Mouse (Mus musculus): Measurements from ENCODE around the gene Gm26661. TPM values are rescaled to one million over a fixed set of nuclear protein-coding genes. Genes with fewer than 3 reads are reported as not detected.

Gm26661 gene
- not detected in 4 replicates for total RNA-seq (2023; ENCODE audit: inconsistent age)

DNA sequence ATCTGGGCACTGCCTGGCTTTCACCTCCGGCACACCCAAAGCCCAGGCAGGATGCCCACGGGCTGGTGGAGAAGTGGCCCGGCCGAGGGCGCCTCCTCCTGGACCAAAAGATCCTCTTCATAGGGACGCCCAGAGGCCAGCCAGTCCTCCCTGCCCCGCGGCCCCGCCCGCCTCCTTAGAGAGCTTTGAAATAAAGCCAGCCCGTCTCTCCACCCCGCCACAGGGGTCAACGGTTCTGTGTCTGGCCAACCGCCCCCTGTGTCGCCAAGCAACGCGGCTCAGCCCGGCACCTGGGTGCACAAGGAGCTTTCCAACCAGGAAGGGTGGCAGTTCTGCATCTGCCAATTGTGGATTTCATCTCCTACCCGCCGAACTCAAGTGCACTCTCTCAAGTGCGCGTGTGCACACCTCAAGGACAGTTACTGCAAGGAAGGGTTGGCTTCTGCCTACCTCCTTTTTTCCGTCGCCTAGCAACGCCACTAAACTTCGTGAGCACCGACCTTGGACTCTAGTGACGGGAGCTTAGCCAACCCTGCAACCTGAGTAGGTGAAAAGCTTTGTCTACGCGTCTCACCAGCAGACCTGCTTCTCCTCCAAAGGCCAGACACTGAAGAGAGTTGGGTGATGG, at the start of gene Gm26661:
TSS of gene Gm26661 (plus strand) at position 56 of the 628 bp plus-strand sequence.

DNA sequence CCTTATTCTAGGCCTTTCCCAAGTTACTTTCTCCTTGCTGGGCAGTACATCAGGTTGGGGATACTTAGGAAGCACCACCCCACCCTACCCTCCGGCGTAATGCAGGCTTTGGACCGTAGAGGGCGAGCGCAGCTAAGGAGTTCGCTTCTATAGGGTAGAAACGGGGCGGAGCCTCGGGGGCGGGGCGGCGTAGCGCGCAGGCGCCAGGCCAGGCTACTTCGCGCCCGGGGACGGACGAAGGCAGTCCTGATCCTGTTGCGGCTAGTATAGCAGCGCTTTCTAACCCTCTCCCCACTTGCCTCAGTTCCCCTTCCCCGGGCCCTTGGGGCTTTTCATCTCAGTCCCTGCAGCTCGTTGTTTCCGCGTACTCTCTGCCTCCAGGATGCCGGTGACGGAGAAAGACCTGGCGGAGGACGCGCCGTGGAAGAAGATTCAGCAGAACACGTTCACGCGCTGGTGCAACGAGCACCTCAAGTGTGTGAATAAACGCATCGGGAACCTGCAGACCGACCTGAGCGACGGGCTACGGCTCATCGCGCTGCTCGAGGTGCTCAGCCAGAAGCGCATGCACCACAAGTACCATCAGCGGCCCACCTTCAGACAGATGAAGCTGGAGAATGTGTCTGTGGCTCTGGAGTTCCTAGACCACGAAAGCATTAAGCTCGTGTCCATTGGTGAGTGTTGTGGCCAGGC, 26.5 kb downstream of the Gm26661 start, which contains the start of gene Flnb:
TSS of gene Flnb (plus strand) at position 188 of the 693 bp plus-strand sequence.

Other genes starting within 250 kb of the Gm26661 start
- not detected in 4 replicates for gene Gm3558, start 223.0 kb upstream of the Gm26661 start, total RNA-seq (2023; ENCODE audit: inconsistent age)
- not detected in 4 replicates for gene Gm10338, start 196.0 kb upstream of the Gm26661 start, total RNA-seq (2023; ENCODE audit: inconsistent age)
- gene Gm10128, start 147.6 kb upstream of the Gm26661 start, total RNA-seq (2023; ENCODE audit: inconsistent age) = not detected in 4 replicates
- gene Flnb, start 26.4 kb downstream of the Gm26661 start, total RNA-seq (2023; ENCODE audit: inconsistent age) = 14.7 to 16.5 TPM (median 15.5 TPM) in 4 replicates
- not detected in 4 replicates for gene Gm45521, start 165.7 kb downstream of the Gm26661 start, total RNA-seq (2023; ENCODE audit: inconsistent age)
- 6.8 to 13.5 TPM (median 9.0 TPM) in 4 replicates for gene Dnase1l3, start 203.0 kb downstream of the Gm26661 start, total RNA-seq (2023; ENCODE audit: inconsistent age)
- gene Abhd6, start 211.3 kb downstream of the Gm26661 start, total RNA-seq (2023; ENCODE audit: inconsistent age) = 12.1 to 14.2 TPM (median 13.3 TPM) in 4 replicates